Mouse (Mus musculus): ENCODE measurements around the gene Gm10638.

DNA sequence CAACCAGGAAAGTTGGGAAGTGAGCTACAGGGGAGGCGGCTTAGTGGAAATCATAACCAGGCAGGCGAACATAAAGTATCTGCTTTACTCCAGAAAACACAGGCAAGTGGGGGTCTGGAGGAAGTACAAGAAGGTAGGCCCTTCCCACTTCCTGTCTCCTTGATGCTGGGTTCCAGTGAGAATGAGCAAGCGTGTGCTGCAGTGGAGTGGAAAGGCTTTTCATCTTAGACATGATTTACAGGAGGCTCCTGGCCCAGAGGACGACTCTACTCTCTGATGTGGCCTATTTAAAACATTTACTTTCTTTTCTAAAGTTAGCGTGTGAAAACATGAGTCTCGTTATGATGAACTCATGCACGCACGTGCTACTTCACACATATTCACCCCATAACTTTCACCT, 33.7 kb downstream of the Gm10638 start:
- TF ChIP-seq CTCF (IDR thresholded peaks at IDR 0.05; ENCODE audit: low read depth) = no peak
- no peak for TF ChIP-seq EP300 (optimal IDR thresholded peaks at IDR 0.05)

All from stomach, postnatal 0 days (tissue).